Mouse (Mus musculus) telencephalon, adult 2 months (tissue): Measurements from ENCODE around the gene Dph2.

Experiments
- DNase-seq: peaks from one replicate; pipeline ENCODE4 v3.0.0-alpha.2; 2011; ENCODE audit warnings: low read depth, low spot score

The Dph2 gene

DNA sequence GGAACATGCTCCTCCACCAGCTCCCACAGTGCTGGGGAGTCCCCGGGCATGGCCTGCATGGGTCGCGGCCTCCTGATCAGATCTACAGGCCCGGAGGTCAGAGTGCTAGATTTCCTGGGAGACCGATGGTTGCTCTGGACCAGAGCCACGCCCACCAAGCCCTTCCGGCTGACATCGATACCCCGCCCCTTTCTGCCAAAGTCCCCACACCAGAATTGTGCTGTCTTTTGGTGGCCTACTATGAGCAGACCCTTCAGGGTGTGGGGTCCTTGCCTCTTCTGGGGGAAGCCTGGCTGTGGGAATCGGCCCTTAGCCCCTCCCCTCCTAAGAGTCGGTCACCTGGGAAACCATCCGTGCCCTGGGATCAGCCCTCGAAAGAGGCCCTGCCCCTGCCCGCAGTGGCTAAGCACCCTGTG lies 19.4 kb downstream of the Dph2 start, which contains the start of gene Ccdc24:
Ccdc24 (minus strand) TSS at position 87 of the 416 bp plus-strand sequence.
- no peak for DNase-seq

DNA sequence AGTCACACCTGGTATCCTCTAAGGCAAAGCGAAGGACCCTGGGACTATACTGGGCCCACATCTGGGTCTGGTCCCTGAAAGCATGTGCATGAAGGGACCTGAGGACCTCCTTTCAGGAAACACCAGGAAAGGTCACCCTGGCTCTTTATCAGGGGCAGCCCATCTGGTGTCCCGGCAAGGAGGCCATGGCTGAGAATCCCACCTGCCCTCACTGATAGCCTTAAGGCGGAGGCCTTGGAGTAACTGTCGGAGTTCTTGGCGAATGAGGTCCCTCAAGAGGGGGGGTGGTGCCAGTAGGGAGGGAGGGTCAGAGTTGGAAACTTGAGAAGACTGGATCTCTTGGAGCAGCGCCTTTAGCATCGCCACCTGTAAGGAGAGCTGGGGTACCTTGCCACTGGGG lies 20.0 kb downstream of the Dph2 start:
- DNase-seq: no peak

GRCm38 (mm10) chr4:117870437-117870836 lies 21.4 kb downstream of the Dph2 start:
- DNase-seq: no peak

- no peak for DNase-seq
Observed at GRCm38 (mm10) chr4:117869317-117869716, 22.5 kb downstream of the Dph2 start.

GRCm38 (mm10) chr4:117867823-117868222 lies 24.0 kb downstream of the Dph2 start:
- DNase-seq: no peak

GRCm38 (mm10) chr4:117867000-117867399 lies 24.8 kb downstream of the Dph2 start:
- no peak for DNase-seq

DNA sequence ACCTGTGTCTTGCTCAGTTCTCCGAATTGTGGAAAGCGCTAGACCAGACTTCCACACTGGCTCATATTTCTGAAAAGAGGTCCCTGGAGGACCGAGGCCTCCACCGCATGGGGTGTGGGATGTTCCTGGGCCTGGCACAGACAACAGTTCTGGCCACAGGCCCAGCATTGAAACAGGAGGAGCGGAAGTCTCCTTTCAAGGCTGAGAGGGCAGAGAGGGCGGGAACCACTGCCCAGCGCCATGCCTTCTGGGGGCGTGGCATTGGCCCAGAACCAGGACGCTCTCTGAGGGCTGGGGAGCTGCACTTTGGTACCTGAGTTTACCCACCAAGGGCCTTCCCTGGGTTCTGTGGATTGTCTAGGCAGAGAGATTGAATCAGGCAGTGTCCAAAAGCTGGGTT lies 25.7 kb downstream of the Dph2 start:
- no peak for DNase-seq

DNA sequence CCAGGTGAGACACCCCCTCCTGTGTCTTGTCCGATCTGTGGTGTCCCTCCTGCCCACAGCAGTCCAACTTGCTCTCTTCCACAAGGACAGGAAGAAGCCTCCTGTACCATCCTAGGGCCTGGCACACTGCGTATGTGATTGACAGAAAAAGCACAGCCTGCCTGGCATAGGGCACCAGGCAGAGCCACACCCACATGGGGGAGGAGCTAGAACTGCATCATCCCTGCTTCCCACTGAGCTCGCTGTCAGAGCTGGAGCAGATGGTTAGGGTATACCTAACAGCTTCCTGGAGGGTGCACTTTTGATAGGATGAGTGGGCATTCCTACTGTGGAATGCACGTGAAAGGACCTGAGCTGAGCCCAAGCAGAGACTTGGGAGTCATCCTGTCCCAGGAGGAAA lies 29.0 kb downstream of the Dph2 start:
- peak; percentile 58 for DNase-seq

GRCm38 (mm10) chr4:117860570-117860969 lies 31.3 kb downstream of the Dph2 start:
- no peak for DNase-seq

DNA sequence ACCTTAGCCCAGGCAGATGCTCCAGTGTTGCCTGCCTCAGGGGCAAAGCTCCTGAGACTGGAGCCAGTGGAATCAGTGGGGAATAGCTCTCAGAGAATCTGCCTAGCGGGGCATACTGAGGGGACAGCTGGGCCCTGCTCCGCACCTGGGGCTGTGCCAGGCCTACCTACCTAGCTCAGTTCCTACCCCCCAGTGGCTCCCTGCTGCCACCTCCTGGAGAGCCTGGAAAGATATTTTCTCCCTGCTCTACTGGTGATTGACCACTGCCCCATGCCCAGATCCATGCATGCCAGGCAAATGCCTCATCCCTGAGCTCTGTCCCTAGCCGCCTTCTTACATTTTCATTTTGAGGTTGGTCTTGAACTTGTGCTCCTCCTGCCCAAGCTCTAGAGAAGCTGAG lies 33.0 kb downstream of the Dph2 start:
- no peak for DNase-seq

- no peak for DNase-seq
Observed at GRCm38 (mm10) chr4:117855146-117855545, 36.7 kb downstream of the Dph2 start.

DNA sequence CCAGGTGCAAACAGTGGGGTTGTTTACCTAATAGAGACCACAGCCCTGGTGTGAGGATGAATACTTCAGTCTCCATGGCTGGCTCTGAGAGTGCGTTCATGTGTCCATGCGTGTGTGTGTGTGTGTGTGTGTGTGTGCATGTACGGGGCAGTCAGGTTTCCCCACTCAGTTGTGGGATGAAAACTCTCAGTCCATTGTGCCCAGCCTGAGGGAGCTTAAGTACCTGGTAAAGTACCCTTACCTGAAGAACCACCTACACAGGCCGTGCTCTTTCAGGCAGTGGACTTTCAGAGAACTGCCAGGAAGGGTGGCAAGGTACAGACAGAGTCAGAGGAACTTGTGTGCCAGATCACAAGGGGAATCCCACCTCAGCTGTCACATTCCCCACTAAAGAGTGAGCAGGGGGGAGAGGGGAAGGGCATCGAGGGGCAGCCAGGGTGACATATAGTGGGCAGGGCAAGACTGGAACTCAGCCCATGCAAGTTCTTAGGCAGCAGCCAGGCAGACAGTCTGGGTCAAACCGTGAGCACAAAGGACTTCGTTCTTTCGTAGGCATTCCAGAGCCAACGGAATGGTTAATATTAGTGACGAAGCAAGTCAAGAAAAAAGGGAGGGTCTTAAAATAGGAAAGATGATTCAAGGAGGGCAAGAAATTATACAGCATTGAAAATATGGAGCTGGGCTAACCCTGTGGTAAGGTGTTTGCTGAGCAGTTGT lies 39.5 kb downstream of the Dph2 start:
- no peak for DNase-seq

DNA sequence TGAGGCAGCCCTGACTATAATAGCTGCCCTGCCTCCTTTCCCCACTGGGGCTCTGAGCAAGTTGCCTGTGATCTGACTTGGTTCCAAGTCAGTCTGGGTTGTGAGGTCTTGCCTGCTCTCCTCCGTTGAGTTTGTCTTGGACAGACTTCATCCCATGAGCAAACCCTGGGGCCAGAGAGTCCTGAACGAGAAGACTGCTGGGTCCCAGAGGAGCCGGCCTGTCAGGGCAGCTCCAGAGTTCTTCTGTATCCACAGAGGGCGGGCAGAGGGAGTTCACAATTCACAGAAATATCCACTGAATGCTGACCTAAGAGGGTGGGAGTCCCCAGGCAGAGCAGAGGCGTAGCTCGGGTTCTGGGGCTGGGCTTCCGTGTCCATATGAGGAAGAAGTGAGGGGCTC lies 41.0 kb downstream of the Dph2 start:
- no peak for DNase-seq

DNA sequence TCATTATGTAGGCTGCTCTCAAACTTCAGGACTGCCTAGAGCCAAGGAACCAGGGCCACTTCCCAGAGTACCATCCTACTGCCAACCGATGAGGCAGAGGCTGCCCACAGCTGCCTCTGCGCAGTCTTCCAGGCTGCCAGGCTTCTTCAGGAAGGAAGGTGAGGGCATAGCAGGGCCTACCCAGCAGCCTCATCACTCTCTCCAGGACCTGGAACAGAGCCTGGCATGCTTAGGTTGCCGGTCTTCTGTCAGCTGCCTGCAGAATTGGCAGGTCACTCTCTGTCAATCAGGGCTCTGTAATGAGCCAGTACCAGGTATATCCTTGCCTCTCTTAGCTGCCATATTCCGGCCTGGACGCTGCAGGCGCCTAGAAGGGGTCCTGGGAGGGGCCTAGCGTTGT lies 41.7 kb downstream of the Dph2 start:
- DNase-seq: no peak

DNA sequence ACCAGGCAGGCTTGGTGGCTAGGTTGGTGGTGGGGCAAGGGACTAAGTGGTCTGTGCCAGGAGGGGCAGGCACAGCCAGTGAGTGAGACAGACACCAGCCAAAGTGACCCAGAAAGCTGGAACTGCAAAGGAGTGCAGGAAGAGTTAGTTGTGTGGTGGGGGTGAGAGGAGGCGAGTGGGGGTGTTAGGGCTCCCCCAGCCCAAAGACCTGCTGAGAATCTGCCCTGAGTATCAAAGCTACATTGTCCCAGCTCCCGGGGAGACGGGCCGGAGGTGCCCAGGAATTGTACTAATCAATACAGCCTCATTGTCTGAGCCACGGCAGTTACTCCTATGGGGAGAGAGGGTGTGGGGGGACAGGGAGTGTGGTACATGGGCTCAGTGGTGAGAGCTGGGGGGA lies 42.3 kb downstream of the Dph2 start:
- DNase-seq: no peak

DNA sequence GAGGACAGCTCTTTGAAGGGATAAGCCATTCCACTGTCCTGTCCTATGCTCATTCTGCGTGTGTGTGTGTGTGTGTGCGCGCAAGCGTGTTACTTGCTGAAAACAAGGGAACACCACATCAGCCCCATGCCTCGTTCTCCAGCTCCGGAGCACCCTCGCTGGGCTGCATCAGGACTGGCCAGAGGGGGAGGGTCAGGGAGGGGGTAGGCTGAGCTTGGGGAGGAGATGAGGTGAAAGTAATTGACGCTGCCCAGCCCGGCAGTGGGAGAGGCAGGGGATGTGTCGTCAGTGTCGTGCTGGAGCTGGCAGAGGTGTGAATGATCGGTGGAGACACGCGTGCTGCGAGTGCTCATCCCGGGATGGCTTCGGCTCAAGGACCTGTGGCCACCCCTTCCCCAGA lies 42.8 kb downstream of the Dph2 start:
- DNase-seq: no peak

GRCm38 (mm10) chr4:117847011-117847410 lies 44.8 kb downstream of the Dph2 start:
- DNase-seq: no peak

DNA sequence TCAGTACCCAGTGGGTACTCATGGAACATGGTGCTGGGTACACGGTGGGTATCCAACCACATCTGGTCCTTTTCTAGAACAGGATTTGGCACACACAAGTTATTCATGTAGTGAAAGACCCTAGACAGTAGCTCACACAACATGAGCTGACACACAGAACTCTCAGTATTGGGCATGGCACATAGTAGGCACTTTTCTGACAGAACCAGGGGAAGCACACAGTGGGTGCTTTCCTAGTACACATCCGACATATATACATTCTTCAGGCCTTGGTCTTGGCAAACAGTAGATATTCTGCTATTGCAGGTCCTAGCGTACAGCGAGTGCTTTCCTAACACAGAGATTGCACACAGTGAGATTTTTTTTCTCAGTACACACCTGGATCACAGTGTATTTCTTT lies 45.6 kb downstream of the Dph2 start:
- DNase-seq: no peak

DNA sequence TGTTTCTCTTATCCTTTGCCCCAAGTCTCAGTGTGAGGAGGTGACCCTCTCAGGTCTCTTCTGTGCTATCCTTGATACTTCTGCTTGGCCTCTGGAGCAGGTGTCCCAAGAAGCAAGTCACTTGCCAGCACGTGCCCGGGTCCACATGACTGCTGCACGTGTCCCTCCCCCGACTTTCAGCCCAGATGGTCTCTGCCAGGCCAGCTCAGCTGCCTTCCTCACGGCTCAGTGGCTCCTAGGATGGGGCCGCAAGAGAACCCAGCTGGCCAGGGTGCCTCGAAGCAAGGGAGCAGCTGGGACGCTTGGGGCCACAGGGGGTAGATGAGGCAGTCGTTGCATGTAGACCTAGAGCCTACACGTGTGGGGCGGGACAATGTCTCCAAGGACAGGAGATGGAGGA lies 46.5 kb downstream of the Dph2 start:
- no peak for DNase-seq

GRCm38 (mm10) chr4:117844467-117844866 lies 47.4 kb downstream of the Dph2 start:
- no peak for DNase-seq

DNA sequence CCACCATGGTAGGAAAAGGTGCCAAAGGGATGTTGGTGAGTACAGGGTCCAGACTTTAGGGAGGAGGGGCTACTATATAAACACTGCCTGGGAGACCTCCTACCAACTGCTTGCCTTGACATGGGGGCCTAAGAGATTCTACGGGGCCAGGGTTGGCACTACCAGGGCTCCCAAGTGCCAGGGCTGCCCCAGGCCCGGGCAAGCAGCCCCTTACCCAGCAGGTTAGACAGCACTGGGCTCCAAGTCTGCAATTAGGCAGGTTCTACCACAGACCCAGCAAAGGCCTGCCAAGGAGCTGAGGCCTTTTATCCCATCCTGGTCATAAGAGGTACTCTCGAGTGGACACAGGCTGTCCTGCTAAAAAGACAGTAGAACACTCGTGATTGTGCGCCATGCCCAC lies 48.7 kb downstream of the Dph2 start:
- DNase-seq: no peak

- no peak for DNase-seq
Observed at GRCm38 (mm10) chr4:117841566-117841965, 50.3 kb downstream of the Dph2 start.

DNA sequence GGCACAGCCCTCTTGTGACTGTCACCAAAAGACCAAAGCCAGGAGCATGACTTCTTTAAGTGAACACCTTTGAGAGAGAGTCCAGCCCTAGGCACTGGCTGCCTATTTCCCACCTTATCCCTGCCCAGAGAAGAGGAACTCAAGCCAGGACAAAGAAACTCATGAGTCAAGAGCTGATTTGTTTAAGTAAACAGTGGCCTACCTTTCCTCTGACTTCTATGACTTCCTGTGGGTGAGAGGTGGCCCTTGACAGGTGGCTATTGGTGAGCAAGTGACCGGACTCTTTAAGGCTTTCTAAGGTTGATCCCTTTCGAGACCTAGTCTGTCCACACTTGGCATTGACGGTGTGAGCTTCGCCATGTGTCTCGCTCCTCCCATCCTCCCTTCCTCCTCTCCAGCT lies 51.0 kb downstream of the Dph2 start:
- DNase-seq: no peak

- DNase-seq: no peak
Observed at GRCm38 (mm10) chr4:117839366-117839765, 52.5 kb downstream of the Dph2 start.
